In genomic region chr7:126649231-126650051, GRCm38 (mm10) we compare ENCODE assay signal across 8 mouse cellular contexts. TPM values are rescaled to one million over a fixed set of nuclear protein-coding genes. Genes with fewer than 3 reads are reported as not detected.
DNase-seq lines count a peak whose midpoint lies in the region; ATAC-seq lines count a peak whose summit lies in the region.

TSS of gene Sgf29 (plus strand) at chr7:126649309.

- no peaks in the 10 kb centered on the region for H3K27me3 ChIP-seq in hindbrain, embryonic 15.5 days

- ATAC-seq in hindbrain, embryonic 15.5 days (ENCODE audit: low FRiP score, low read depth) = peak; percentile 98

- peak within 1 kb of the TSS; percentile 59 for H3K9ac ChIP-seq in hindbrain, embryonic 15.5 days

- peak; percentile 95 for DNase-seq in R1 (ENCODE audit: low read depth, low spot score)
- DNase-seq in cerebellum, postnatal 25 days = peak; percentile 97
- peak; percentile 94 for DNase-seq in frontal cortex, postnatal 36 days (ENCODE audit: low spot score in 2 of 2)
- peak; percentile 89 for DNase-seq in left cerebral cortex, adult 11 months (ENCODE audit: low spot score)
- DNase-seq in lung, postnatal 4 days = peak; percentile 94 to 95
- DNase-seq in retina, postnatal 7 days (ENCODE audit: low read depth, low spot score) = peak; percentile 85
- DNase-seq in urinary bladder, adult 2 months (ENCODE audit: low spot score) = peak; percentile 96

- H3K4me1 ChIP-seq in hindbrain, embryonic 15.5 days (replicated peaks) = peaks cover 13% of the 10 kb centered on the region

- peak within 1 kb of the TSS; percentile 56 for H3K4me3 ChIP-seq in hindbrain, embryonic 15.5 days

- peak within 1 kb of the TSS; percentile 67 for H3K4me2 ChIP-seq in hindbrain, embryonic 15.5 days

- H3K27ac ChIP-seq in hindbrain, embryonic 15.5 days (replicated peaks) = peak within 1 kb of the TSS; percentile 93

- no peaks in the 10 kb centered on the region for H3K9me3 ChIP-seq in hindbrain, embryonic 15.5 days

- 1% methylated on average over 57 of the region's 57 CpGs for WGBS in hindbrain, embryonic 15.5 days

- no peaks in the 10 kb centered on the region for H3K36me3 ChIP-seq in hindbrain, embryonic 15.5 days

RNA-seq across cellular contexts. Expression of gene Sgf29, which starts in this region (rescaled TPM):
- polyA plus RNA-seq in hindbrain, embryonic 15.5 days (2015; fragmentation: Nextera tagmentation; extraction: Ambion mirVana) = 58.7 and 61.0 TPM in 2 replicates
- 24.5 and 27.7 TPM in 2 replicates for polyA plus RNA-seq in urinary bladder, adult 2 months (2012; rRNA removed)

Comparison
In these comparisons a context has a peak if more than half of its experiments do, and no peak if none do; other contexts are left out.
1. Peak in every context shown above with its lines: DNase-seq, ATAC-seq, H3K4me3 ChIP-seq and H3K27ac ChIP-seq.